Mouse (Mus musculus) midbrain, postnatal 0 days (tissue): ENCODE measurements around the gene 2310033P09Rik. TPM values are rescaled to one million over a fixed set of nuclear protein-coding genes. Genes with fewer than 3 reads are reported as not detected.

Experiments
- ATAC-seq: fragments of 200-750 bp; cut with Nextera tagmentation; 2 replicates; pipeline ENCODE4 v1.8.0; 2017; ENCODE audit warnings: moderate number of reproducible peaks, mild to moderate bottlenecking, moderate TSS enrichment, moderate library complexity; ENCODE audit not compliant: low FRiP score
- DNase-seq: peaks from one replicate; pipeline ENCODE4 v3.0.0-alpha.2; 2015; ENCODE audit warnings: low spot score
- H3K27ac ChIP-seq: fragments of 300-500 bp; sonication (generic); 2 replicates; pipeline ENCODE4 v1.5.1; 2014; ENCODE audit warnings: low read depth, mild to moderate bottlenecking, low read length, mixed read lengths
- H3K27me3 ChIP-seq: fragments of 300-500 bp; sonication (generic); 2 replicates; pipeline ENCODE4 v1.6.1; 2014; ENCODE audit warnings: low read length, control low read depth, mixed read lengths; ENCODE audit not compliant: insufficient read depth
- H3K36me3 ChIP-seq: fragments of 300-500 bp; sonication (generic); 2 replicates; pipeline ENCODE4 v1.6.1; 2014; ENCODE audit warnings: low read length, control low read depth, mixed read lengths; ENCODE audit not compliant: insufficient read depth
- H3K4me1 ChIP-seq: fragments of 300-500 bp; sonication (generic); 2 replicates; pipeline ENCODE4 v1.6.1; 2014; ENCODE audit warnings: mild to moderate bottlenecking, control low read depth, antibody characterized with exemption, low read length, mixed read lengths; ENCODE audit not compliant: insufficient read depth
- H3K4me2 ChIP-seq: fragments of 300-500 bp; sonication (generic); 2 replicates; pipeline ENCODE4 v1.6.1; 2014; ENCODE audit warnings: low read depth, mild to moderate bottlenecking, low read length, mixed read lengths; ENCODE audit not compliant: poor library complexity, severe bottlenecking
- H3K4me3 ChIP-seq: fragments of 300-500 bp; sonication (generic); 2 replicates; pipeline ENCODE4 v1.5.1; 2014; ENCODE audit warnings: low read depth, mild to moderate bottlenecking, low read length, moderate library complexity
- H3K9ac ChIP-seq: fragments of 300-500 bp; sonication (generic); replicated peaks from 2 replicates; pipeline ENCODE4 v1.6.1; 2014; ENCODE audit warnings: mild to moderate bottlenecking, low read length, moderate library complexity, mixed read lengths; ENCODE audit not compliant: poor library complexity, severe bottlenecking
- H3K9me3 ChIP-seq: fragments of 300-500 bp; sonication (generic); 2 replicates; pipeline ENCODE4 v1.6.1; 2016; ENCODE audit warnings: low read length, control low read depth
- CTCF ChIP-seq: IDR thresholded peaks from 2 replicates; pipeline ENCODE4 v1.5.1; 2016; ENCODE audit warnings: antibody characterized with exemption, mild to moderate bottlenecking
- WGBS: fragments of 180-500 bp; shearing (Covaris S2); extraction: QIAGEN DNeasy Blood & Tissue Kit; methylation state at CpG from one replicate; pipeline ENCODE4 v1.1.7; 2014; 5-methylcytosine and 5-hydroxymethylcytosine counted together
- polyA plus RNA-seq: library from polyadenylated mRNA; unstranded; fragments of >200 nt; fragmentation: Nextera tagmentation; extraction: Ambion mirVana; gene quantifications from 2 replicates; pipeline ENCODE4 v1.2.1, GENCODE M21; 2015
- total RNA-seq: library from RNA; depleted of rRNA; stranded (reverse); fragments of >200 nt; gene quantifications from 2 replicates; pipeline ENCODE4 v1.2.3, GENCODE M21; 2014

The 2310033P09Rik gene
- total and polyA plus RNA-seq, 2 experiments from 2014 or later, result 7.0 to 28.3 TPM

- no peak overlapping the region for H3K4me2 ChIP-seq
- no peaks in the 10 kb centered on the region for H3K36me3 ChIP-seq
- H3K27ac ChIP-seq, result no peak overlapping the region
- 43% methylated on average over 6 of the region's 6 CpGs for WGBS
- no peak overlapping the region for H3K4me3 ChIP-seq
- H3K4me1 ChIP-seq, result no peaks in the 10 kb centered on the region
- H3K9ac ChIP-seq, result no peak overlapping the region
- ATAC-seq, result no peak
- H3K27me3 ChIP-seq, result peaks cover 44% of the 10 kb centered on the region
- no peak for DNase-seq
- no peak for TF ChIP-seq CTCF
- H3K9me3 ChIP-seq, result no peaks in the 10 kb centered on the region
Measured at GRCm38 (mm10) chr11:59174189-59174838, 33.8 kb upstream of the 2310033P09Rik start.

- 1% methylated on average over 46 of the region's 48 CpGs for WGBS
- peak overlapping the region; percentile 12; the same call in 1 of the 2 replicates for H3K4me2 ChIP-seq
Measured at GRCm38 (mm10) chr11:59176475-59176874, 31.6 kb upstream of the 2310033P09Rik start.

DNA sequence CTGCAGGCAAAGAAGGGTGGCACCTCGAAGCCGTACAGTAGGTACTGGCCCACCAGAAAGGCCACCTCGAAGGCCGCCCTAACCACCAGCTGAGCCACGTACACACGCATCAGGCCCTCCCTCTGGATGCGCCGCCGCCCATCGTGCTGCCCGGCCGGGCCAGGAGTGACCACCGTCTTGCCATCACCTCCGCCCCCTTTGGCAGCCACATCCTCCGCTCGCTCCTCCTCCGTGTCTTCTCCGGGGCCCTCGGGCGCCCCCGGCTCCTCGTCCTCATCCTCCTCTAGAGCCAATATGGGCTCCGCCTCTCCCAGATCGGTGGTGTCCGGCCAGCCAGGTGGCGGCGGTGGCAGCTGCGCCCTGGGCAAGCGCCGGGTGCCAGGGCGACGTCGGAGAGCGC, 31.2 kb upstream of the 2310033P09Rik start:
- no peak overlapping the region for H3K4me3 ChIP-seq
- H3K9me3 ChIP-seq, result no peaks in the 10 kb centered on the region
- 12% methylated on average over 32 of the region's 34 CpGs for WGBS
- no peak overlapping the region for H3K4me2 ChIP-seq
- H3K27ac ChIP-seq, result no peak overlapping the region
- ATAC-seq, result no peak
- H3K27me3 ChIP-seq, result peaks cover 44% of the 10 kb centered on the region
- H3K4me1 ChIP-seq, result no peaks in the 10 kb centered on the region
- H3K36me3 ChIP-seq, result no peaks in the 10 kb centered on the region
- H3K9ac ChIP-seq, result no peak overlapping the region
- DNase-seq, result no peak
- TF ChIP-seq CTCF, result no peak

More at GRCm38 (mm10) chr11:59176475-59176874, 31.6 kb upstream of the 2310033P09Rik start:
- no peak for TF ChIP-seq CTCF
- Histone ChIP-seq H3K27ac (no peak overlapping the region), H3K4me1 (no peaks in the 10 kb centered on the region), H3K9me3 (no peaks in the 10 kb centered on the region), H3K36me3 (no peaks in the 10 kb centered on the region), H3K9ac (no peak overlapping the region), H3K27me3 (peaks cover 44% of the 10 kb centered on the region), H3K4me3 (peak overlapping the region; percentile 5; the same call in 1 of the 2 replicates)
- no peak for DNase-seq
- no peak for ATAC-seq

DNA sequence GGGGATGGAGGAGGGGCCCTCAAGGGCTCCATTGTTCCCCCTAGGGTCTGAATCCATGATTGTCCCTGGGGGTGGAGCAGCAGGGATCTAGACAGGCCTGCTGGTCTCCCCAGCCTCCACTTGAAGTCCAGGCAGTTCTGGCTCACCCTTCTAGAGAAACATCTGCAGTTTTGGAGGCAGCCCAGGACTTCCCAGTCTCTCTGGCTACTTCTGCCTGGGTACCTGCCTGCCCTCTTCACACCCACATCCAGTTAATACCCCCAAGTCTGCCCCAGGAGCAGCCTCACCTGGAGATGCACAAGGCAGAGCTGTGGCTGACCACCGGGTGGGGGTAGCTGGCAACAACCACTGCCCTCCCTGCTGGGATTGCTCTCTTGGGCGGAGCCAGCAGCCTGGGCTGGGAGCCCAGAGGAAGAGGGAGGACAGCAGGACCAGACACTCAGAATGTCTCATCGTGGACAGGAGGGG, 25.2 kb upstream of the 2310033P09Rik start, which contains the start of gene Gjc2:
Gjc2 (minus strand) TSS at position 350 of the 468 bp plus-strand sequence.
- DNase-seq, result no peak
- 0 out of 2 replicates have a peak, but pooled peaks have one; percentile 10 for ATAC-seq

GRCm38 (mm10) chr11:59183821-59184220, 24.3 kb upstream of the 2310033P09Rik start:
- H3K4me2 ChIP-seq, result no peak overlapping the region
- H3K9me3 ChIP-seq, result no peaks in the 10 kb centered on the region
- no peaks in the 10 kb centered on the region for H3K27me3 ChIP-seq
- H3K27ac ChIP-seq, result no peak overlapping the region
- peaks cover 44% of the 10 kb centered on the region for H3K36me3 ChIP-seq
- ATAC-seq, result no peak
- peak; percentile 73 for DNase-seq
- peak; percentile 84 for TF ChIP-seq CTCF
- peak overlapping the region; percentile 13; the same call in 1 of the 2 replicates for H3K9ac ChIP-seq
- WGBS, result 29% methylated on average over 3 of the region's 3 CpGs
- no peak overlapping the region for H3K4me3 ChIP-seq
- H3K4me1 ChIP-seq, result no peaks in the 10 kb centered on the region

More for the DNA sequence above, 25.2 kb upstream of the 2310033P09Rik start, which contains the start of gene Gjc2:
- Histone ChIP-seq H3K9ac (peak within 1 kb of the TSS; percentile 13; the same call in 1 of the 2 replicates), H3K4me2 (no peak within 1 kb of the TSS), H3K27ac (no peak within 1 kb of the TSS), H3K27me3 (peaks cover 8% of the 10 kb centered on the region), H3K9me3 (no peaks in the 10 kb centered on the region), H3K4me3 (no peak within 1 kb of the TSS), H3K36me3 (peaks cover 44% of the 10 kb centered on the region), H3K4me1 (no peaks in the 10 kb centered on the region)
- 40% methylated on average over 3 of the region's 3 CpGs for WGBS
- no peak for TF ChIP-seq CTCF

- H3K27me3 ChIP-seq, result no peaks in the 10 kb centered on the region
- ATAC-seq (no peak), DNase-seq (no peak)
- H3K4me1 ChIP-seq, result no peaks in the 10 kb centered on the region
- TF ChIP-seq CTCF, result no peak
- peaks cover 44% of the 10 kb centered on the region for H3K36me3 ChIP-seq
- no peak overlapping the region for H3K9ac ChIP-seq
- no peak overlapping the region for H3K4me3 ChIP-seq
- WGBS, result 78% methylated on average over 5 of the region's 5 CpGs
- H3K4me2 ChIP-seq, result no peak overlapping the region
- no peak overlapping the region for H3K27ac ChIP-seq
- no peaks in the 10 kb centered on the region for H3K9me3 ChIP-seq
Measured at GRCm38 (mm10) chr11:59185490-59185889, 22.6 kb upstream of the 2310033P09Rik start.
